Mouse (Mus musculus) heart, embryonic 14.5 days (tissue): Measurements from ENCODE around the gene Ptprn2. TPM values are rescaled to one million over a fixed set of nuclear protein-coding genes. Genes with fewer than 3 reads are reported as not detected.

Experiments used
- ATAC-seq: fragments of 200-750 bp; cut with Nextera tagmentation; 2 replicates; pipeline ENCODE4 v1.8.0; 2017; ENCODE audit warnings: low read depth, moderate TSS enrichment; ENCODE audit not compliant: insufficient number of reproducible peaks, insufficient read depth, low FRiP score
- H3K27ac ChIP-seq, 2 experiments: fragments of 200-500 bp in 1 of 2; fragments of 300-500 bp in 1 of 2; sonication (generic) in 1 of 2; replicated peaks in 1 of 2; 2 replicates each; pipeline ENCODE4 v1.5.1; 2012 to 2014; ENCODE audit warnings: low read depth in 2 of 2, low read length in 2 of 2, control low read depth in 1 of 2, mild to moderate bottlenecking in 1 of 2, mixed read lengths in 1 of 2; ENCODE audit not compliant: control insufficient read depth in 1 of 2, insufficient read depth in 1 of 2
- H3K27me3 ChIP-seq: fragments of 300-500 bp; sonication (generic); 2 replicates; pipeline ENCODE4 v1.6.1; 2014; ENCODE audit warnings: mild to moderate bottlenecking, low read length, control low read depth; ENCODE audit not compliant: control insufficient read depth, insufficient read depth
- H3K36me3 ChIP-seq: fragments of 300-500 bp; sonication (generic); 2 replicates; pipeline ENCODE4 v1.6.1; 2014; ENCODE audit warnings: mild to moderate bottlenecking, control low read depth, low read length, mixed read lengths; ENCODE audit not compliant: control insufficient read depth, insufficient read depth
- H3K4me1 ChIP-seq, 2 experiments: fragments of 200-500 bp in 1 of 2; fragments of 300-500 bp in 1 of 2; sonication (generic) in 1 of 2; 2 replicates each; pipeline ENCODE4 v1.6.1; 2012 to 2014; ENCODE audit warnings: low read length in 2 of 2, control low read depth in 1 of 2, mixed read lengths in 1 of 2; ENCODE audit not compliant: control insufficient read depth in 2 of 2, insufficient read depth in 2 of 2
- H3K4me2 ChIP-seq: fragments of 300-500 bp; sonication (generic); 2 replicates; pipeline ENCODE4 v1.6.1; 2014; ENCODE audit warnings: mild to moderate bottlenecking, low read length
- H3K4me3 ChIP-seq, 2 experiments: fragments of 200-500 bp in 1 of 2; fragments of 300-500 bp in 1 of 2; sonication (generic) in 1 of 2; 2 replicates each; pipeline ENCODE4 v1.5.1; 2012 to 2014; ENCODE audit warnings: low read length in 2 of 2, mild to moderate bottlenecking in 2 of 2, control low read depth in 1 of 2, low read depth in 1 of 2, moderate library complexity in 1 of 2; ENCODE audit not compliant: control insufficient read depth in 1 of 2, insufficient read depth in 1 of 2
- H3K9ac ChIP-seq: fragments of 300-500 bp; sonication (generic); 2 replicates; pipeline ENCODE4 v1.6.1; 2014; ENCODE audit warnings: mild to moderate bottlenecking, low read length
- H3K9me3 ChIP-seq: fragments of 300-500 bp; sonication (generic); 2 replicates; pipeline ENCODE4 v1.6.1; 2016; ENCODE audit warnings: low read length, control low read depth; ENCODE audit not compliant: control insufficient read depth
- WGBS: fragments of 180-500 bp; shearing (Covaris S2); extraction: QIAGEN DNeasy Blood & Tissue Kit; methylation state at CpG from one replicate; pipeline ENCODE4 v1.1.7; 2014; 5-methylcytosine and 5-hydroxymethylcytosine counted together
- polyA plus RNA-seq: library from polyadenylated mRNA; unstranded; fragments of >200 nt; fragmentation: Nextera tagmentation; extraction: Ambion mirVana; gene quantifications from 2 replicates; pipeline ENCODE4 v1.2.1, GENCODE M21; 2014

Gene Ptprn2
- polyA plus RNA-seq, 1 experiment from 2014 or later, result 0.20 TPM

- 64% methylated on average over 1 of the region's 1 CpGs for WGBS
- Histone ChIP-seq H3K27ac (no peak overlapping the region), H3K4me2 (no peak overlapping the region), H3K4me1 (peaks cover 0 to 4% of the 10 kb centered on the region in 2 experiments; a peak in 1 of 4 replicates), H3K36me3 (no peaks in the 10 kb centered on the region), H3K9me3 (no peaks in the 10 kb centered on the region), H3K9ac (no peak overlapping the region), H3K27me3 (no peaks in the 10 kb centered on the region), H3K4me3 (no peak overlapping the region)
- no peak for ATAC-seq
Observed at GRCm38 (mm10) chr12:117085661-117086335, 600.3 kb downstream of the Ptprn2 start.

GRCm38 (mm10) chr12:117092345-117093107, 607.0 kb downstream of the Ptprn2 start:
- no peaks in the 10 kb centered on the region for H3K4me1 ChIP-seq
- no peak overlapping the region for H3K4me2 ChIP-seq
- no peaks in the 10 kb centered on the region for H3K36me3 ChIP-seq
- ATAC-seq, result no peak
- H3K27ac ChIP-seq, result no peak overlapping the region
- 85% methylated on average over 4 of the region's 4 CpGs for WGBS
- no peaks in the 10 kb centered on the region for H3K27me3 ChIP-seq
- no peaks in the 10 kb centered on the region for H3K9me3 ChIP-seq
- no peak overlapping the region for H3K9ac ChIP-seq
- H3K4me3 ChIP-seq, result no peak overlapping the region

- Histone ChIP-seq H3K9ac (no peak overlapping the region), H3K36me3 (no peaks in the 10 kb centered on the region), H3K4me3 (no peak overlapping the region), H3K4me2 (no peak overlapping the region), H3K27ac (no peak overlapping the region), H3K4me1 (no peaks in the 10 kb centered on the region), H3K27me3 (no peaks in the 10 kb centered on the region), H3K9me3 (no peaks in the 10 kb centered on the region)
- no peak for ATAC-seq
- WGBS, result 77% methylated on average over 6 of the region's 6 CpGs
Observed at GRCm38 (mm10) chr12:117095941-117096340, 610.4 kb downstream of the Ptprn2 start.

GRCm38 (mm10) chr12:117098295-117098694, 612.8 kb downstream of the Ptprn2 start:
- H3K4me1 ChIP-seq, result no peaks in the 10 kb centered on the region; a peak in 1 of 4 replicates
- no peaks in the 10 kb centered on the region for H3K27me3 ChIP-seq
- no peak overlapping the region for H3K4me3 ChIP-seq
- H3K36me3 ChIP-seq, result no peaks in the 10 kb centered on the region
- no peaks in the 10 kb centered on the region for H3K9me3 ChIP-seq
- no peak overlapping the region for H3K4me2 ChIP-seq
- H3K27ac ChIP-seq, result no peak overlapping the region
- no peak for ATAC-seq
- H3K9ac ChIP-seq, result no peak overlapping the region

GRCm38 (mm10) chr12:117106696-117107095, 621.2 kb downstream of the Ptprn2 start:
- Histone ChIP-seq H3K4me2 (peak overlapping the region; percentile 7; the same call in 1 of the 2 replicates), H3K27me3 (peaks cover 2% of the 10 kb centered on the region; the same call in 1 of the 2 replicates), H3K4me3 (no peak overlapping the region), H3K9me3 (no peaks in the 10 kb centered on the region), H3K9ac (no peak overlapping the region), H3K27ac (no peak overlapping the region), H3K36me3 (no peaks in the 10 kb centered on the region), H3K4me1 (peaks cover 0 to 5% of the 10 kb centered on the region in 2 experiments; a peak in 1 of 4 replicates)
- ATAC-seq, result no peak
- WGBS, result 59% methylated on average over 4 of the region's 4 CpGs

GRCm38 (mm10) chr12:117107143-117107616, 621.7 kb downstream of the Ptprn2 start:
- Histone ChIP-seq H3K4me3 (no peak overlapping the region), H3K36me3 (no peaks in the 10 kb centered on the region)
- no peak for ATAC-seq

GRCm38 (mm10) chr12:117115254-117115865, 629.8 kb downstream of the Ptprn2 start:
- no peak for ATAC-seq
- Histone ChIP-seq H3K27ac (no peak overlapping the region), H3K4me2 (no peak overlapping the region), H3K9me3 (no peaks in the 10 kb centered on the region), H3K9ac (no peak overlapping the region), H3K4me3 (no peak overlapping the region), H3K36me3 (no peaks in the 10 kb centered on the region), H3K4me1 (no peaks in the 10 kb centered on the region), H3K27me3 (peaks cover 2% of the 10 kb centered on the region; the same call in 1 of the 2 replicates)
- 72% methylated on average over 10 of the region's 10 CpGs for WGBS

More at GRCm38 (mm10) chr12:117107143-117107616, 621.7 kb downstream of the Ptprn2 start:
- H3K9me3 ChIP-seq, result no peaks in the 10 kb centered on the region
- H3K9ac ChIP-seq, result no peak overlapping the region
- peak overlapping the region; percentile 7; the same call in 1 of the 2 replicates for H3K4me2 ChIP-seq
- peaks cover 2% of the 10 kb centered on the region; the same call in 1 of the 2 replicates for H3K27me3 ChIP-seq
- peaks cover 0 to 5% of the 10 kb centered on the region in 2 experiments; a peak in 1 of 4 replicates for H3K4me1 ChIP-seq
- no peak overlapping the region for H3K27ac ChIP-seq
- WGBS, result 40% methylated on average over 16 of the region's 16 CpGs
